Comparison of ENCODE assay signal across 7 mouse cellular contexts in the genomic region with DNA sequence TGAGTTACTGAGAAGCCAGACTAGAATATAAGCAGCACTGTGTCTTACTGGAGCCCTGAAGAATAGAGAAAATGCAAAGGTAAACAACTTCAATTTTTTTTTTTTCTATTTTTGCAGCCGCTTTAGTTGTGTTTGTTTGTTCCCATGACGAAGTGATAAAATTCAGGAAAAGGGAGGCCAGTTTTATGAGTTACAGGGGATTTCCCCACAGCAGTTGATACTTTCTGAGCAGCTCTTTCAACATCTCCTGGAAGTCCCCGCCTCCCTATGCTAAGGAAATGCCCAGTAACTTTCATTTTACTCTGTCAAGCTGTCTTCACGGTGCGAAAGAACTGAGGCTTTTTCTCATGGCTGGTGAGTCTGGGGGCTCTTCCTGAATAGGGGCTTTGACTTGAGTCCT. TPM values are rescaled to one million over a fixed set of nuclear protein-coding genes. Genes with fewer than 3 reads are reported as not detected.
DNase-seq lines count a peak whose midpoint lies in the region; ATAC-seq and TF ChIP-seq lines count a peak whose summit lies in the region.

A gene (plus strand): TSS at position 268 of the 400 bp plus-strand sequence.

- no peak within 1 kb of the TSS for H3K9ac ChIP-seq in intestine, embryonic 14.5 days (ENCODE audit: low read length)
- no peak within 1 kb of the TSS for H3K9ac ChIP-seq in midbrain, postnatal 0 days (replicated peaks; ENCODE audit: low read length, poor library complexity, severe bottlenecking)

- no peaks in the 10 kb centered on the region for H3K36me3 ChIP-seq in intestine, embryonic 14.5 days (ENCODE audit: control insufficient read depth, insufficient read depth, low read length)
- H3K36me3 ChIP-seq in midbrain, postnatal 0 days (ENCODE audit: insufficient read depth, low read length) = no peaks in the 10 kb centered on the region
- H3K36me3 ChIP-seq in forebrain, embryonic 10.5 days (replicated peaks) = no peaks in the 10 kb centered on the region

- 59% methylated on average over 5 of the region's 5 CpGs for WGBS in intestine, embryonic 14.5 days
- WGBS in midbrain, postnatal 0 days = 75% methylated on average over 5 of the region's 5 CpGs
- 91% methylated on average over 5 of the region's 5 CpGs for WGBS in forebrain, embryonic 10.5 days

- no peak for ATAC-seq in intestine, embryonic 14.5 days (replicated peaks; ENCODE audit: low FRiP score, low TSS enrichment, low read depth)
- ATAC-seq in midbrain, postnatal 0 days (ENCODE audit: low FRiP score) = no peak

- peak; percentile 83 for DNase-seq in CD4-positive helper T cell, adult 2 months (ENCODE audit: low read depth, low spot score)
- DNase-seq in adipocyte (ENCODE audit: low spot score) = peak; percentile 77
- DNase-seq in intestine, embryonic 14.5 days (ENCODE audit: low spot score) = no peak
- peak; percentile 3 for DNase-seq in lung, postnatal 10 days
- no peak for DNase-seq in midbrain, postnatal 0 days (ENCODE audit: low spot score)
- no peak for DNase-seq in forebrain, embryonic 10.5 days (ENCODE audit: extremely low spot score, low spot score)
- no peak for DNase-seq in cerebellum, postnatal 14 days

- no peaks in the 10 kb centered on the region for H3K27me3 ChIP-seq in intestine, embryonic 14.5 days (replicated peaks; ENCODE audit: control insufficient read depth, insufficient read depth, low read length)
- H3K27me3 ChIP-seq in midbrain, postnatal 0 days (ENCODE audit: insufficient read depth, low read length) = no peaks in the 10 kb centered on the region
- no peaks in the 10 kb centered on the region for H3K27me3 ChIP-seq in forebrain, embryonic 10.5 days (ENCODE audit: poor library complexity, severe bottlenecking)

- TF ChIP-seq CTCF in midbrain, postnatal 0 days (IDR thresholded peaks at IDR 0.05) = no peak

- no peak within 1 kb of the TSS; the same call in 1 of the 2 replicates for H3K4me2 ChIP-seq in intestine, embryonic 14.5 days (ENCODE audit: low read length)
- H3K4me2 ChIP-seq in midbrain, postnatal 0 days (ENCODE audit: low read depth, low read length, poor library complexity, severe bottlenecking) = no peak within 1 kb of the TSS

- no peaks in the 10 kb centered on the region for H3K9me3 ChIP-seq in intestine, embryonic 14.5 days (ENCODE audit: control insufficient read depth, low read length)
- H3K9me3 ChIP-seq in midbrain, postnatal 0 days (ENCODE audit: low read length) = no peaks in the 10 kb centered on the region
- H3K9me3 ChIP-seq in forebrain, embryonic 10.5 days = no peaks in the 10 kb centered on the region

- no peak within 1 kb of the TSS for H3K27ac ChIP-seq in intestine, embryonic 14.5 days (ENCODE audit: low read depth)
- no peak within 1 kb of the TSS for H3K27ac ChIP-seq in midbrain, postnatal 0 days (ENCODE audit: low read depth, low read length)
- H3K27ac ChIP-seq in forebrain, embryonic 10.5 days = no peak within 1 kb of the TSS

- 0 out of 2 replicates have a peak within 1 kb of the TSS, but pooled peaks have one; percentile 10 for H3K4me3 ChIP-seq in intestine, embryonic 14.5 days (ENCODE audit: low read depth, low read length)
- H3K4me3 ChIP-seq in midbrain, postnatal 0 days (ENCODE audit: low read depth, low read length) = no peak within 1 kb of the TSS
- H3K4me3 ChIP-seq in forebrain, embryonic 10.5 days = no peak within 1 kb of the TSS

- no peaks in the 10 kb centered on the region for H3K4me1 ChIP-seq in intestine, embryonic 14.5 days (replicated peaks; ENCODE audit: control insufficient read depth, insufficient read depth, low read length)
- no peaks in the 10 kb centered on the region for H3K4me1 ChIP-seq in midbrain, postnatal 0 days (ENCODE audit: insufficient read depth, low read length)
- no peaks in the 10 kb centered on the region for H3K4me1 ChIP-seq in forebrain, embryonic 10.5 days

RNA-seq across cellular contexts. Expression of the gene that starts here (rescaled TPM):
- polyA plus RNA-seq in intestine, embryonic 14.5 days (2014; fragmentation: Nextera tagmentation; extraction: Ambion mirVana) = 1.9 and 2.1 TPM in 2 replicates
- 0.19 TPM in 1 of 2 replicates, not detected in the other for total RNA-seq in midbrain, postnatal 0 days (2014; rRNA removed)
- 0.63 and 0.91 TPM in 2 replicates for polyA plus RNA-seq in midbrain, postnatal 0 days (2015; fragmentation: Nextera tagmentation; extraction: Ambion mirVana)
- not detected in 2 replicates for polyA plus RNA-seq in forebrain, embryonic 10.5 days (2016; fragmentation: Nextera tagmentation; extraction: Ambion mirVana)

Comparison
In these comparisons a context has a peak if more than half of its experiments do, and no peak if none do; other contexts are left out.
1. DNase-seq: peak in CD4-positive helper T cell, adult 2 months (single experiment), adipocyte (single experiment) and lung, postnatal 10 days (single experiment); none in intestine, embryonic 14.5 days (single experiment), midbrain, postnatal 0 days (single experiment), forebrain, embryonic 10.5 days (single experiment) and cerebellum, postnatal 14 days (0 of 2).